In genomic region chr6:97265240-97265639, GRCm38 (mm10) we compare ENCODE assay signal across 24 mouse cellular contexts. TPM values are rescaled to one million over a fixed set of nuclear protein-coding genes. Genes with fewer than 3 reads are reported as not detected.
A peak's percentile ranks its signal among the peaks of the same experiment; 100 is the strongest.
DNase-seq lines count a peak whose midpoint lies in the region; ATAC-seq and TF ChIP-seq lines count a peak whose summit lies in the region.
"Had no signal": no experiment of that assay in that cellular context is flagged by ENCODE, and none has a peak within 500 bp of the region (broad histone marks: within the 10 kb centered on the region; RNA-seq: fewer than 3 reads in every experiment).

No protein-coding gene starts in this region.

- no peaks in the 10 kb centered on the region for H3K4me1 ChIP-seq in liver, postnatal 0 days (ENCODE audit: insufficient read depth)
- H3K4me1 ChIP-seq in liver, embryonic 12.5 days, result no peaks in the 10 kb centered on the region
- H3K4me1 ChIP-seq in heart, embryonic 14.5 days (ENCODE audit: control insufficient read depth in 2 of 2, insufficient read depth in 2 of 2, low read length in 2 of 2), result peaks cover 3 to 8% of the 10 kb centered on the region in 2 experiments; a peak in 3 of 4 replicates
- H3K4me1 ChIP-seq: embryonic facial prominence, embryonic 13.5 days; forebrain, embryonic 15.5 days had no signal

- DNase-seq in gastrocnemius, postnatal 25 days, result peak; percentile 25
- DNase-seq in gastrocnemius, postnatal 14 days, result no peak
- DNase-seq in liver, postnatal 0 days, result peak; percentile 59
- no peak for DNase-seq in yolk sac, embryonic 10.5 days (ENCODE audit: low spot score)
- DNase-seq: adrenal gland, postnatal 25 days; cerebellum, adult 11 months; cerebellum, postnatal 10 days; kidney, adult 11 months; lung, adult 18-20 months; lung, postnatal 14 days; right cerebral cortex, postnatal 25 days had no signal

- no peaks in the 10 kb centered on the region for H3K79me2 ChIP-seq in myocyte (ENCODE audit: control insufficient read depth, insufficient read depth)

- no peak overlapping the region for H3K4me3 ChIP-seq in liver, postnatal 0 days (ENCODE audit: low read depth, low read length)
- H3K4me3 ChIP-seq in liver, embryonic 12.5 days, result no peak overlapping the region
- H3K4me3 ChIP-seq in heart, embryonic 14.5 days (ENCODE audit: control insufficient read depth in 1 of 2, insufficient read depth in 1 of 2, low read depth in 1 of 2, low read length in 2 of 2), result no peak overlapping the region
- H3K4me3 ChIP-seq in myocyte, result no peak overlapping the region
- H3K4me3 ChIP-seq: embryonic facial prominence, embryonic 13.5 days; forebrain, embryonic 15.5 days had no signal

- H3K27me3 ChIP-seq in liver, postnatal 0 days (ENCODE audit: insufficient read depth, low read length), result no peaks in the 10 kb centered on the region
- H3K27me3 ChIP-seq in liver, embryonic 12.5 days (replicated peaks), result no peaks in the 10 kb centered on the region
- H3K27me3 ChIP-seq in heart, embryonic 14.5 days (ENCODE audit: control insufficient read depth, insufficient read depth, low read length), result no peaks in the 10 kb centered on the region
- H3K27me3 ChIP-seq in myocyte (ENCODE audit: control insufficient read depth, insufficient read depth, insufficient read length), result no peaks in the 10 kb centered on the region
- H3K27me3 ChIP-seq: CH12.LX; embryonic facial prominence, embryonic 13.5 days; forebrain, embryonic 15.5 days had no signal

- TF ChIP-seq CTCF in liver, postnatal 0 days (IDR thresholded peaks at IDR 0.05; ENCODE audit: low read depth), result no peak

- intact Hi-C loops in gastrocnemius, postnatal 14 days (cut with DNase I; ENCODE audit: low total_unique reads), result no loop called here

- H3K9me3 ChIP-seq in liver, postnatal 0 days (ENCODE audit: low read length), result no peaks in the 10 kb centered on the region
- no peaks in the 10 kb centered on the region for H3K9me3 ChIP-seq in liver, embryonic 12.5 days (replicated peaks)
- H3K9me3 ChIP-seq in heart, embryonic 14.5 days (ENCODE audit: control insufficient read depth, low read length), result no peaks in the 10 kb centered on the region
- H3K9me3 ChIP-seq: embryonic facial prominence, embryonic 13.5 days; forebrain, embryonic 15.5 days had no signal

- peak; percentile 72; the same call in 1 of the 2 replicates for TF ChIP-seq EP300 in liver, postnatal 0 days (IDR thresholded peaks at IDR 0.05; ENCODE audit: low read depth)

- ATAC-seq in liver, postnatal 0 days, result peak; percentile 81
- no peak for ATAC-seq in liver, embryonic 12.5 days
- ATAC-seq in heart, embryonic 14.5 days (ENCODE audit: insufficient number of reproducible peaks, insufficient read depth, low FRiP score, low read depth), result peak; percentile 46
- no peak for ATAC-seq in inflammation-experienced regulatory T-cells, adult 6 months
- ATAC-seq: forebrain, embryonic 15.5 days; hindbrain, embryonic 16.5 days had no signal

- peak overlapping the region; percentile 85 for H3K27ac ChIP-seq in liver, postnatal 0 days (ENCODE audit: low read depth)
- H3K27ac ChIP-seq in liver, embryonic 12.5 days, result no peak overlapping the region
- H3K27ac ChIP-seq in heart, embryonic 14.5 days (replicated peaks in 1 of 2; ENCODE audit: control insufficient read depth in 1 of 2, insufficient read depth in 1 of 2, low read depth in 2 of 2, low read length in 2 of 2), result peak overlapping the region; percentile 93 to 95
- H3K27ac ChIP-seq: embryonic facial prominence, embryonic 13.5 days; forebrain, embryonic 15.5 days had no signal

- no peak overlapping the region for H3K4me2 ChIP-seq in liver, postnatal 0 days (ENCODE audit: low read depth, low read length)
- no peak overlapping the region for H3K4me2 ChIP-seq in liver, embryonic 12.5 days
- H3K4me2 ChIP-seq in heart, embryonic 14.5 days (ENCODE audit: low read length), result peak overlapping the region; percentile 48
- peak overlapping the region; percentile 32 for H3K4me2 ChIP-seq in myocyte (ENCODE audit: low read depth)
- H3K4me2 ChIP-seq: embryonic facial prominence, embryonic 13.5 days; forebrain, embryonic 15.5 days had no signal

- H3K36me3 ChIP-seq in liver, postnatal 0 days (replicated peaks; ENCODE audit: insufficient read depth, low read length), result no peaks in the 10 kb centered on the region
- H3K36me3 ChIP-seq in liver, embryonic 12.5 days, result no peaks in the 10 kb centered on the region
- no peaks in the 10 kb centered on the region for H3K36me3 ChIP-seq in heart, embryonic 14.5 days (ENCODE audit: control insufficient read depth, insufficient read depth, low read length)
- H3K36me3 ChIP-seq in myocyte (ENCODE audit: control insufficient read depth, insufficient read depth), result no peaks in the 10 kb centered on the region
- H3K36me3 ChIP-seq: embryonic facial prominence, embryonic 13.5 days; forebrain, embryonic 15.5 days had no signal

- WGBS in liver, postnatal 0 days (ENCODE audit: insufficient replicate concordance), result 63% methylated on average over 8 of the region's 8 CpGs
- 73% methylated on average over 8 of the region's 8 CpGs for WGBS in liver, embryonic 12.5 days (ENCODE audit: insufficient replicate concordance)
- WGBS in heart, embryonic 14.5 days, result 28% methylated on average over 8 of the region's 8 CpGs

- no peak overlapping the region for H3ac ChIP-seq in myocyte (ENCODE audit: control insufficient read depth, insufficient read length)

- no peak overlapping the region for H3K9ac ChIP-seq in liver, postnatal 0 days (replicated peaks)
- H3K9ac ChIP-seq in liver, embryonic 12.5 days, result no peak overlapping the region
- 0 out of 2 replicates have a peak overlapping the region, but pooled peaks have one; percentile 1 for H3K9ac ChIP-seq in heart, embryonic 14.5 days (ENCODE audit: low read length)
- H3K9ac ChIP-seq: embryonic facial prominence, embryonic 13.5 days; forebrain, embryonic 15.5 days had no signal

- TF ChIP-seq POLR2A in myocyte (IDR thresholded peaks at IDR 0.05; ENCODE audit: insufficient read length, low read depth), result no peak

TF ChIP-seq in myocyte, 11 proteins besides CTCF, POLR2A, EP300 and RAD21:
- no peak for TF ChIP-seq MYOG (IDR thresholded peaks at IDR 0.05; ENCODE audit: control insufficient read depth in 1 of 3, insufficient read depth in 1 of 3, insufficient read length in 2 of 3, low read depth in 2 of 3)
- TF ChIP-seq E2F4 (IDR thresholded peaks at IDR 0.05; ENCODE audit: insufficient read depth), result no peak

RNA-seq across cellular contexts. Expression of gene Lmod3, which starts 12.7 kb away (rescaled TPM):
- 100 to 1,000 TPM; 143 to 148 TPM for total RNA-seq in gastrocnemius, postnatal 25 days (2021)
- total RNA-seq in gastrocnemius, postnatal 14 days (2021), result 100 to 1,000 TPM; 106 to 144 TPM
- polyA plus RNA-seq in liver, postnatal 0 days (2015; fragmentation: Nextera tagmentation; extraction: Ambion mirVana), result 0.11 and 0.77 TPM in 2 replicates
- polyA plus RNA-seq in liver, embryonic 12.5 days (2016; fragmentation: Nextera tagmentation; extraction: Ambion mirVana), result 0.05 and 0.10 TPM in 2 replicates
- polyA plus RNA-seq in heart, embryonic 14.5 days (2014; fragmentation: Nextera tagmentation; extraction: Ambion mirVana), result 21.7 and 23.0 TPM in 2 replicates
- 55.6 TPM for polyA plus RNA-seq in myocyte (2012; fragmentation: generic; extraction: Trizol)
- under 1 TPM in 2 of 3 experiments, not detected in 1; 0.15 to 0.16 TPM for polyA plus RNA-seq in inflammation-experienced regulatory T-cells, adult 6 months (2017; shearing (Covaris generic))
- total RNA-seq: adrenal gland, postnatal 25 days; CH12.LX; hematopoietic stem cell, adult 5-6 weeks; layer of hippocampus, postnatal 14 days; megakaryocyte-erythroid progenitor cell, adult 5-6 weeks; MEL; midbrain, postnatal 0 days had no signal
- polyA plus RNA-seq: hindbrain, embryonic 16.5 days; midbrain, postnatal 0 days had no signal

RNA-seq across cellular contexts. Expression of gene Arl6ip5, which starts 54.8 kb away (rescaled TPM):
- 100 to 1,000 TPM; 132 to 165 TPM for total RNA-seq in gastrocnemius, postnatal 25 days (2021)
- total RNA-seq in gastrocnemius, postnatal 14 days (2021), result 100 to 1,000 TPM; 186 to 210 TPM
- polyA plus RNA-seq in liver, postnatal 0 days (2015; fragmentation: Nextera tagmentation; extraction: Ambion mirVana), result 25.5 and 27.1 TPM in 2 replicates
- 35.3 and 36.6 TPM in 2 replicates for polyA plus RNA-seq in liver, embryonic 12.5 days (2016; fragmentation: Nextera tagmentation; extraction: Ambion mirVana)
- 57.9 and 65.1 TPM in 2 replicates for polyA plus RNA-seq in heart, embryonic 14.5 days (2014; fragmentation: Nextera tagmentation; extraction: Ambion mirVana)
- polyA plus RNA-seq in myocyte (2012; fragmentation: generic; extraction: Trizol), result 750 TPM
- polyA plus RNA-seq in inflammation-experienced regulatory T-cells, adult 6 months (2017; shearing (Covaris generic)), result 100 to 1,000 TPM; 199 to 332 (median 237) TPM

RNA-seq across cellular contexts. Expression of gene Uba3, which starts 59.8 kb away (rescaled TPM):
- 10 to 100 TPM; 34.1 to 35.3 TPM for total RNA-seq in gastrocnemius, postnatal 25 days (2021)
- total RNA-seq in gastrocnemius, postnatal 14 days (2021), result 10 to 100 TPM; 41.3 to 44.6 TPM
- 16.1 and 17.2 TPM in 2 replicates for polyA plus RNA-seq in liver, postnatal 0 days (2015; fragmentation: Nextera tagmentation; extraction: Ambion mirVana)
- 39.9 and 40.7 TPM in 2 replicates for polyA plus RNA-seq in liver, embryonic 12.5 days (2016; fragmentation: Nextera tagmentation; extraction: Ambion mirVana)
- 74.4 and 76.3 TPM in 2 replicates for polyA plus RNA-seq in heart, embryonic 14.5 days (2014; fragmentation: Nextera tagmentation; extraction: Ambion mirVana)
- 43.7 TPM for polyA plus RNA-seq in myocyte (2012; fragmentation: generic; extraction: Trizol)
- 10 to 100 TPM; 31.7 to 53.1 (median 36.0) TPM for polyA plus RNA-seq in inflammation-experienced regulatory T-cells, adult 6 months (2017; shearing (Covaris generic))

Comparison
In these comparisons a context has a peak if more than half of its experiments do, and no peak if none do; other contexts are left out.
1. DNase-seq: peak in gastrocnemius, postnatal 25 days (single experiment) and liver, postnatal 0 days (single experiment); none in gastrocnemius, postnatal 14 days (single experiment) and yolk sac, embryonic 10.5 days (single experiment).
2. ATAC-seq: peak in liver, postnatal 0 days (single experiment) and heart, embryonic 14.5 days (single experiment); none in liver, embryonic 12.5 days (single experiment) and inflammation-experienced regulatory T-cells, adult 6 months (single experiment).
3. H3K4me2 ChIP-seq: peak in heart, embryonic 14.5 days (single experiment) and myocyte (single experiment); none in liver, postnatal 0 days (single experiment) and liver, embryonic 12.5 days (single experiment).
4. RNA of gene Lmod3, which starts 12.7 kb away (polyA plus RNA-seq): 55.6 TPM in myocyte (single experiment) and 21.7 to 23.0 TPM in heart, embryonic 14.5 days; 0.15 to 0.16 TPM in inflammation-experienced regulatory T-cells, adult 6 months, 0.11 to 0.77 TPM in liver, postnatal 0 days and 0.05 to 0.10 TPM in liver, embryonic 12.5 days; every median in the first group is over 10 times any median in the second.